Mouse (Mus musculus): Measurements from ENCODE around the gene Csf1.

Csf1 gene

DNA sequence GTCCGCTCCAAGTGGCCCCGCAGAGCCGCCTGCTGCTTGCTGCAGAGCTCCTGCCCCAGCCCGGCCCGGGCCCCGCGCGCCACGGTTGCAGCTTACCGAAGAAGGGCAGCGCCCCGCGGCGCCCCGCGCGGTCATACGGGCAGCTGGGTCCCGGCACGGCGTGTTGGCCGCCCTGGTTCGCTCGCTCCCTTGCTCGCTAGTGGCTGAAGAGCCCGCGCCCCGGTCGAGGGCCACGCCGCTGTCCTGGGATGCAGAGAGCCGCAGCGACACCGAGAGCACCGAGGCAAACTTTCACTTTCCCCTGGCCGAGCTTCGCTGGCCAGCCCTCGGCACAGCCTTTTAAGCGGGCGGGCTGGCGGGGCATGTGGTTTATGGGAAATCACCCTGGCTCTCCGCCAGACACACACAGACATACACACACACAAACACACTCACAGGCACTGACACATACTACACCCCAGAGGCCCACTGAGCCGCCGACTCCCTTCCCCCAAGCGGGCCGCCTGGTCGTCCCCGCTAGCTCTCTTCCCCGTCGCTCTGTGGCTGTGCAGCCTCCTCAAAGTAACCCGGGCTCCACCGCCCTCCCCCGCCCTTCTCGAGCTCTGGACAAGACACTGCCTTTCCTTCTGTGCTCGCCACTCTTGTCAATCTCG is at the start of gene Csf1:
TSS of gene Csf1 (minus strand) at position 541 of the 653 bp plus-strand sequence.
- DNase-seq (ENCODE audit: low spot score in 2 of 2): peak; percentile 63 to 73

- no peak for DNase-seq (ENCODE audit: low spot score in 2 of 2)
Measured at GRCm38 (mm10) chr3:107808013-107808750, 47.9 kb upstream of the Csf1 start.

DNA sequence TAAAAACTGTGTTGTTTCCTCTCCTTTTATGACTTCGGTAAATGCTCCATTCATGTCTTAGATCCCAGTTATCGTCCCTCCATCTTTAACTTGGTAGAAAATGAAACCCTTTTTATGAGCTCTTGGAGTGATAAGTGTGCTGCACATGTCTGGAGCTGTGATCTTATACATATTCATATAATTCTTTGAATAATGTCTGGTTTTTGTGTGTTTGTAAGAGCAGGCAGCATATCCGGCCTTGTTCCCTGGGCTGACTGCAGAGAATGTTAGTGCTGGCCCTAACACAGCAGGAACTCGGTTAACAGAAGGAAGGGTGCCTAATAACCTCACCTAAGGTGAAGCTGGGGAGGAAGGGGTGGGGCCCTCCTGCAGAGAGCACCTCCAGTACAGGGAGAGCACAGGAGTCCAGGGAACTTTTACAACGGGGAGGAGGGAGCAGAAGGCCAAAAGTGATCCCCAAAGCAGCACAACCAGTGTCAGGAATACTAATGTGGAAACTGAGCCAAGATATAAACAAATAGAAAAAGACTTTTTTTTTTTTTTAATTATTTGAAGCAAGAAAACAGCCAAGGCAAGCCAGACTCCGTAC is 47.2 kb upstream of the Csf1 start:
- no peak for DNase-seq (ENCODE audit: low spot score in 2 of 2)

DNA sequence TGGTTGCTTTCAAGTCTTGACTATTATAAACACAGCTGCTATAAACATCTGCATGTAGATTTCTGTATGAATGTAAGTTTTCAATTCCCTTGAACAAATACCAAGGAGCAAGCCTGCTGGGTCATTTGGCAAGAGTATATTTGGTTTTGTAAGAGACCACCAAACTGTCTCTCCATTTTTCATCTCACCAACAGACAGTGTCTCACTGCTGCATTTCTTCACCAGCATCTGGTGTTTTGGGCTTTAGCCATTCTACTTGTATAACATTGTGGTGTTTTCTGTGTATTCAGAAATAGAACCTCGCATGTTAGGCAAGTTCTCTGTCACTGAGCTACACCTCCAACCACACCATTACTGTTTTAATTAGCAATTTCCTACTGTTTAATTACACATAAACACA is 46.6 kb upstream of the Csf1 start:
- no peak for DNase-seq (ENCODE audit: low spot score in 2 of 2)

DNA sequence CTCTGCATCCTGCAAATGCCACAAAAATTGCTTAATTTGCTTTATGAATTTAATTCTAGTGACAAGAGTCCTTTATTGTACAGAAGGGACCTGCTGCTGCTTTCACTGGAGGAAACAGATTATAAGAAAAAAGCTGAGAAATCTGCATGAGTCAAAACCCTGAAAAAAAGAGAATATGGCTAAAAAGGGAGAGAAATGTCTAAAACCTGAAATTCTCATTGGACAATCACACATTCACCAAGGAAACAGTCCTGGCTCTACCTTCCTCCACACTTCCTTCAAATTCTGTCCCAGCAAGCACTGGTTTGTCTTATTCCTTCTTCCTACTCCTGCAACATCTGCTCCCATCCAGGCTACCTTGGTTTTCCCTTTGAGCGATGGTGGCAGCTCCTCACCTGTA is 44.5 kb upstream of the Csf1 start:
- DNase-seq (ENCODE audit: low spot score in 2 of 2): no peak

DNA sequence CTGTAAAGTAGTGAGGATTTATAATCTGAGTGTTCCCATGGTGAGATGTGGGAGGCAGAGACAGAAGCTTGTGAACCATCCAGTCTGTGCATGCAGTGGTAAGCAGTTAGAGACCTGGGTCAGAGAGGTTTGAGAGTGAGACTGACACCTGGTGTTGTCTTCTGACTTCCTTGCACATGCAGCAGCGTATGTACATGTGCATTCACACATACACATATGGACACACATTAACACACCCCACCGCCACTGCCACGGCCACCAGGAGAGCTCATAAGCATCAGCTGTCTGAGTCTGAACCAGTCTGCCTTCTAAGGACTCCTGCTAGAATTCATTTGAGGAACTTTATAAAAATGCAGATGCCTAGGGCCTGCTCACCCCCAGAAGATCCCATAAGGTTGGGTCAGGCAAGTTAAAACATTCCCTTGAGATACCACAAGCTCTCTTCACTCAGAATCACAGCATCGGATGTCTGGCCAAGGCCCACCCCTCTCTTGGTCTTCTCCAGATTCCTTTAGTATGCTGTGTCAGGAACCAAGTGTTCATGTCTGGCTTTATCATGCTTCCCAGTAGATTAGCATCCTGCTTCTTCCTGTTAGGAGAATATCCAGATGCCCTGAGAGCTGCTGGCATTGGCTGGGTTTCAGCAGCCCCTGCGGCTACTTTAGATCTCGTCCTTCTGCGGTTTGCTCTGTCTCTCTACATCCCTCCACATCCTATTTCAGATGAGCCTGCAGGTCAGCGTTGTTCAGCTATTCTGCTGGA is 42.1 kb upstream of the Csf1 start:
- no peak for DNase-seq (ENCODE audit: low spot score in 2 of 2)

DNA sequence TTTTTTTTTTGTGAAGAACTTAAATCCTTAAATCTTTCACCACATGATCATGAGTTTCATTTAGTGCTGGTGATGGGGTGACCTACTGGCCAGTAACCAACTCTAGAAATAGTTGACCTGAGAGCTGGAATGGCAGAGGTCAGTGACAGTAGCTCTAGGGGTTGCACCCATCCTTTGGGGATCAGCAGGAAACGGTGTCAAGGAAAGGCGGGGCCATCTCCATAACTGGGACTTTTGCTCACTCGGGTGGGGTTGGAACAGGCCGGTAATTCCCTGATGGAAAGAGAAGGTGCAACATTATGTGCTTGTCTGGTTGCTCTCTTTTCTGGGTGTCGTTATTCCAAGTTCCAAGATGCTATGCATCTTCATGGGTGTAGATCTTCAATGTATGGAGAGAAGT is 38.7 kb upstream of the Csf1 start:
- no peak for DNase-seq (ENCODE audit: low spot score in 2 of 2)

- no peak for DNase-seq (ENCODE audit: low spot score in 2 of 2)
Measured at GRCm38 (mm10) chr3:107796191-107796983, 36.1 kb upstream of the Csf1 start.

GRCm38 (mm10) chr3:107794890-107795289 is 34.6 kb upstream of the Csf1 start:
- DNase-seq (ENCODE audit: low spot score in 2 of 2): no peak

- peak; percentile 38 to 44 for DNase-seq (ENCODE audit: low spot score in 2 of 2)
Measured at GRCm38 (mm10) chr3:107793300-107794201, 33.3 kb upstream of the Csf1 start.

DNA sequence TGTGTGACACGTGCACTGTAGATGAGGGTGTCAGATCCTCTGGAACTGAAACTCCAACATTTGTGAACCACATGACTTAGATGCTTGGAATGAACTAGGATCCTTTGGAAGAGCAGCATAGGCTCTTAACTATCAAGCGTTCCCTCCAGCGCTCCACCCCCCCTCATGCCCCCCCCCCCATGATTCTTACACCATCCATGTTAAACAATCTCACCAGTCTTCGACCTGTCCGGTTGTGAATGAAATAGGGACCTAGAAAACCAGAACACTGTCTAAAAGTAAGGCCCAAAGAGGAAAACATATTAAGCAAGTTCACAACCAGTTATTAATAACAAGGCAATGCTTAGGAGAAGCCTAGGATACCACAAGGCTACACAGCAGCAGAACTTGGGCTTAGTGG is 32.5 kb upstream of the Csf1 start:
- DNase-seq (ENCODE audit: low spot score in 2 of 2): no peak

DNA sequence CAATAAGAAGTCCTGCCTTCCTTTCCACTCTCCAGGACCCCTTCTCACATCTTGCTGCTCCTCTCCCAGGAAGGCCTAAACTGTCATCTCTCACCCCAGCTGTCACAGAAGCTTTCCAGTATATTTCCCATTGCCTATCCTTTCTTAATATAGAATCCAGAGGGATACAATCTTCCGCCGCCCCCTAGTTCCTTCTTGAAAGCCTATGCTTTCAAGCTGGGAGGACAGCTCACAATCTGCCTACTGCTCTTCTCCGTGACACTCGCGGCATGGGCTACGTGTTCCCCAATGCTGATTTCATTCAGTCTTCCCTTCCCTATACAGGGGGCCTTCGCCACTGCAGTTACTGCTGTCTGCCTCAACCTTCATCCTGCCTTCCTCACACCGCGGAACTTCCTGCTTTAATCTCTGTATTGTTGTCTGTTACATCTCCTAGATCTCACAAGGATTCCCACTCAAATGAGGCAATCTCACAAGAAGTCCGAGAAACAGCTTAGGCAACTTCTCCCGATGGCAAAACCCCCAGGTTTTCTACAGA is 30.6 kb upstream of the Csf1 start:
- DNase-seq (ENCODE audit: low spot score in 2 of 2): no peak

DNA sequence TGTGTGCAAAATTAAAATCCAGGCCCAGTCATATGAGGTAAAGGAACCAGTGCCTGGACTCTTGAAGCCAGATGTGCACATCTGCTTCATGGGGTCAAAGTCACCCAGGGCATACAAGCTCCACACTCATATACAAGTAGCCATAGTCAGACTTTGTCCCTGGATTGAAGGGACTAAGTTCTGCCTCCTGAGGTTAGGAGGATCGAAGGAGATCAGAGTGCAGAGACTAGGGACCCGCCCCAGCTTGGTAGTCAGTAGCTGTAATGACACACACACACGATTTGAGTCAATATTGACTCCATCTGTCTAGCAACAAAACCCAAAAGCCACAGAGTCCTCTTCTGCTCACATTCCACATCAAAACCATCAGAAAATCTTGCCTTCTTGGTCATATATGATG is 30.0 kb upstream of the Csf1 start:
- no peak for DNase-seq (ENCODE audit: low spot score in 2 of 2)

GRCm38 (mm10) chr3:107788885-107789284 is 28.6 kb upstream of the Csf1 start:
- DNase-seq (ENCODE audit: low spot score in 2 of 2): no peak

DNA sequence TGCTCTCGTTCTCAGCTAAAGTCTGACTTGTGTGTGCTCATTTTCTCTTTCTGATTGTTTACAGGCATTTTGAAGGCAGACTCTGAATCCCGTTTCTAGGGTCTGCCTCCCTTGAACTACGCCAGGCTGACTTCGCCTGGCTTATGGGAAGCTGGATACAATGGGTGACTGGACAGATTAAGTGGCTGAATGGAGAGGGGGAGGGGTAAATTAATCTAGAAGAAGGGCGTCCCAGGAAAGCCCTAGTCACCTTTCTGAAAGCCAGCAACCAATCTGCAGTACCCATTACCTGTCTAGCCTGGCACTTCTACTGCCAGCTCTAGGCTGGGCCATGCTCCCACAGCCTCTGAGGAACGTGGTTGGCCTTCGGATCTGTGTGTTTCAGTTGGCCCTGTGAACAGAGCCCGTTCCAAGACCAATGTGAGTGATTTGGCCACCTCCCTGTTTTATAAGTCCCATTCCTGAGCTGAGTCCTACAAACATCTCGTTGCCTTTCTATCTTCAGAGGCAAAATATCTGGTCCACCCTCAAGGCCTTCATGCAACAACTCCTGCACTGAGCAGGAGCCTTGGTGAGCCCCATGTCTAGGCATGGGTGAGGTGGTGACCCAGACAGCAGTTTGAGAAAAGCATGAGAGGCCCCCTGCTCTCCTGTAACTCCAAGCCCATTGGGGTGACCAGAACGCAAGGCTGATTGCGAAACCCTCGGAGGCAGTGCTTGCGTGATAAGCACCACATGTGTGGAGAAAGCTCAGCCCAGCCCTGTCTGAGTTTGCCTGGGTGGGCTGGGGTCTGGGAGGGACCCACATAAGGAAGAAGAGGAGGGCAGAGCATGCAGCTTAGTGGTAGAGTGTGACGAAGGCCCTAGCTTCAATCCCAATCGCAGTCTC is 27.6 kb upstream of the Csf1 start:
- DNase-seq (ENCODE audit: low spot score in 2 of 2): no peak

DNA sequence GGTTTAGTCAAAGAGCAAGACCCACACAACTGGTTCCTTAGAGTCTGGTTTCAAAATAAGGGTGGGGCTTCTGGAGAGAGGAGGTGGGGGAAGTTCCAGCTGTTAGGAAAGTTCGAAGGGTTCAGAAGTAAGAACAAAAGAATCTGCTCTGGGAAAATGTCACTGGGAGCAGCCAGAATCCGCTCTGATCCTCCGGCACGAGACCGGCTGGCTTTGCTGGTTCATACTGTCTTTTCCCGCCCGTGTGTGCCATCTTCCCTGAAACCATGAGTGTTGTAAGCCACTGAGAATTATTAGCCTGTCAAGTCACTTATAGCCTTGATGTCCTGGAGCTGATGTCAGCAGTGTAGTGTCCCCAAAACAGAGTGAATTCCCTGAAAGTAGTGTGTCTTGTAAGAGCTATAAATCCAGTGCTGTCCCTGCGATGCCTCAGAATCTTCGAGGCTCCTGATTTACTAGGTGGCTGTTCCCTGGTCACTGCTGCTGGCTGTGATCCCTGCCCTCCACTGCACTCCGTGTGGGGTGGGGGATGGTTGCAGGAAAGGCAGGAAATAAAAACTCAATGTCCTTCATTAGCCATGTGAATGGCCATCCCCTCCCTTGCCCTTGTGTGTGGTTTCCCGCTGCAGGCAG is 26.8 kb upstream of the Csf1 start:
- no peak for DNase-seq (ENCODE audit: low spot score in 2 of 2)

DNA sequence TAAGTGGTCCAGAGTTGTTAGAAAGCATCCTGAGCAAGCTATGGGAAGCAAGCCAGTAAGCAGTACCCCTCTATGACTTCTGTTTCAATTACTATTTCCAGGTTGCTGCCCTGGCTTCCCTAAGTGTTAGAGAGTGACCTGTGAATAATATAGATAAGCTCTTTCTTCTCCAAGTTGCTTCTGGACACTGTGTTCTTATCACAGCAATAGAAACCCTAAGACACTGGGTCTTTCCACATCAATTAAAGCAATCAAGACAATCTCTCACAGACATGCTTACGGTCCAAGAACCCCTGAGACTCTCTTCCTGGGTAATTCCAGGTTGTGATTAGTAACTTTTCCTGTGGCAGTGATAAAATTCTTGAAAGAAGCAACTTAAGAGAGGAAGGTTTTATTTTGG is 26.1 kb upstream of the Csf1 start:
- no peak for DNase-seq (ENCODE audit: low spot score in 2 of 2)

DNA sequence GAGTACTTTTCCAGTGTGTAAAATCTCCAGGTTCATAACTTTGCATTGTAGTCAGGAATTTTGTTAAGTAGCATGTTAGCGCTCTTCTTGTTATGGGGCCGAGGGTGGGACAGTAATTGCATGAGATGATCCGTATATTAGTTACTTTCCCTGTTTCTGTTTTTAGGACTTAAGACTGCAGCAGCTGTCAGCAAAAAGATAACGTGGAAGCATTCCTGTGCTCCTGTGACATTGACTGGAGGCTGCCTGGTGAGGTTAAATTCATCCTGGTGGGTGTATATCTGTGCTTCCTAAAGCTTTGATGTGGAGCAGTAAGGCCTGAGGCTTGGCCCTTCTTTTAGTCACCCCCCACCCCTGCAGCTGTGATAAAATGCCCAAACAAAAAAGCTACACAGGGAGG is 25.3 kb upstream of the Csf1 start:
- no peak for DNase-seq (ENCODE audit: low spot score in 2 of 2)

DNA sequence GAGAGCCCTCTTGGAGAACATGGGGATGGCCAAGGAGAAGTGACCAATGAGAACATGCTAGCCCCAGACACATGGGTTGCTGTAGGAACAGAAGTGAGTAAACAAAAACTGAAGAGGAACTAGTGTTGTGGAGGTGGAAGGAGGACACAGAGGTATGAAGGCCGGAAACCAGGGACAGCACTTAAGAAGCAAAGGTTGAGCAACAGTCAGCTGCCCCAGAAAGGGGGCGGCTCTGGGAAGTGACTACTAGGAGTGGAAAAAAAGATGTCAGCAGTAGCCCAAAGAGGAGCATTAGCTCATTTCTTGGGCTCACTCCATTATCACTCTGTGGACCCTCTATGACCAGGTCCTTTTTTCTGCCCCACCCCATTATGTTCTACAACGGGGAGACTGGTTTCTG is 23.0 kb upstream of the Csf1 start:
- DNase-seq (ENCODE audit: low spot score in 2 of 2): no peak

All from frontal cortex, postnatal 10 days (tissue).